Mouse (Mus musculus) G1E (cell line): ENCODE data around the gene Fjx1.

Experiments
- CTCF ChIP-seq: IDR thresholded peaks from 2 replicates; pipeline ENCODE4 v1.5.1; 2012; ENCODE audit warnings: low read depth, low read length, inconsistent platforms, mixed read lengths
- GATA1 ChIP-seq: IDR thresholded peaks from 2 replicates; pipeline ENCODE4 v1.6.1; 2012; ENCODE audit warnings: borderline replicate concordance, low read length, inconsistent platforms, mixed read lengths
- TAL1 ChIP-seq: conservative IDR thresholded peaks from 2 replicates; pipeline ENCODE4 v1.6.1; 2012; ENCODE audit warnings: low read depth, low read length, inconsistent platforms, mixed read lengths

DNA sequence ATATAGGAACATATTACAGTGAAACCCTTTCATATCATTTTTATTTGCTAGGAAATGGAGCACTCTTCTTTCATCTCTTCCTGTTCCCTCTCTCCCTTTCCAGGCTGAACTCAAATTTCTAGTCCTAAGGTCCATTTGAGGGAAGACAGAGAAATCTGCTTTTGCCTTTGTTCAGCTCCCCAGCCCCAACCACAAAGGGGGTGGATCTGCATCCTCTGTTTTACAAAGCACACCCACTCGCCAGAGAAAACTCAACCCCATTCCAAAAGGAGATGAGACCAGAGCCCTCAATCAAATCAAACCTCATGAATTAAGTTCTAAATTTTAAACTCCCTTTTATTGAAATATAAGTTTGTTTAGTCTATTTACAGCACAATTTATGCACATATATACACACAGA lies 3.2 kb downstream of the Fjx1 start:
- TF ChIP-seq CTCF, result no peak
- TF ChIP-seq GATA1, result no peak
- no peak for TF ChIP-seq TAL1
